Mouse (Mus musculus) embryonic fibroblast, embryonic 13.5 days (primary cell): ENCODE measurements around the gene Tmem150c. TPM values are rescaled to one million over a fixed set of nuclear protein-coding genes. Genes with fewer than 3 reads are reported as not detected.

Experiments used
- H3K27ac ChIP-seq: 2 replicates; pipeline ENCODE4 v1.5.1; 2012; ENCODE audit warnings: low read length, control low read depth, inconsistent platforms; ENCODE audit not compliant: insufficient read depth
- H3K4me1 ChIP-seq: 2 replicates; pipeline ENCODE4 v1.6.1; 2011; ENCODE audit warnings: low read length; ENCODE audit not compliant: control insufficient read depth, insufficient read depth
- H3K4me3 ChIP-seq: 2 replicates; pipeline ENCODE4 v1.5.1; 2011; ENCODE audit warnings: mild to moderate bottlenecking, control low read depth, low read length; ENCODE audit not compliant: insufficient read depth
- CTCF ChIP-seq: IDR thresholded peaks from 2 replicates; pipeline ENCODE4 v1.5.1; 2011; ENCODE audit warnings: mild to moderate bottlenecking, control low read depth, low read length, moderate library complexity, borderline replicate concordance; ENCODE audit not compliant: insufficient read depth
- POLR2A ChIP-seq: IDR thresholded peaks from 2 replicates; pipeline ENCODE4 v1.6.1; 2011; ENCODE audit warnings: low read depth, mild to moderate bottlenecking, control low read depth, low read length, moderate library complexity
- polyA plus RNA-seq: library from polyadenylated mRNA; stranded (reverse); fragments of >200 nt; gene quantifications from 2 replicates; pipeline ENCODE4 v1.2.4, GENCODE M21; 2011; ENCODE audit warnings: low read depth; ENCODE audit not compliant: missing spikeins, insufficient read length

The Tmem150c gene
- polyA plus RNA-seq, 1 experiment, result not detected

DNA sequence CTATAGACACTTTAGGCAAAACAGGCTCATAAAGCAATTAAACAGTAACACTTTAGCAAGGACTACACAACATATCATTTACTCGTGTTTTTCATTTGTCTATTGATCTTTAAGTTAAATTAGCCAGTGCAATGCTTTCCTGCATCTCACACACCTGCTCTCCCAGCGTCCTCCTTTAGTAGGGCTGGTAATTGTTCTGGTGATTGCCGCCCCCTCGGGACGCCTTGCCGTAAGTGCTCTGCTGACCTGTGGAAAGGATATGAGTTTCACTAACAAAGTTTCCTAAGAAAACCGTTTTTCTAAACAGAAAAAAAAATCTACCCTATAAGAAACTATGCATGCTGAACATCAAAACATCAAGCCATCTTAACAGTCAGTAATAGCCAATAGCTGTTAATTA is 123.7 kb downstream of the Tmem150c start:
- Histone ChIP-seq H3K27ac (no peak overlapping the region), H3K4me1 (peaks cover 7% of the 10 kb centered on the region; the same call in 1 of the 2 replicates), H3K4me3 (peak overlapping the region; percentile 47)
- no peak for TF ChIP-seq CTCF
- no peak for TF ChIP-seq POLR2A

DNA sequence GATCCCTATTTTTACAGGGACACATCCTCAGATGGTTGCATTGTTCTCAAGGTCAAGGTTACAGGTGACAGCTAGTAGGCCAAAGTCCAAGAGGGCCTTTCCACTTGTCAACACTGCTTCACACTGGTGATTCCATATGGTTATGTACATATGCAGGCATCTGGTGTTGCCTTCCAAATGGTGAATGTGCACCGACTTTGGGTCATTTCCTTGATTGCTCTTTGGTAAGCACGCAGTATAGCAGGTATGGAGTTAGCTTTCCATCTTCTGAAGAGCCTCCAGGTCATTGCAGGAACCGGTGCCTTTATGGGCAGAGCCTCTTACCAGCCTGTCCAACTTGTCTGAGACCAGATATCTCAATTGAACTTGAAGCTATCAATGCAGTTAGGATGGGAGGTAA is 127.0 kb downstream of the Tmem150c start:
- Histone ChIP-seq H3K4me3 (no peak overlapping the region), H3K27ac (no peak overlapping the region), H3K4me1 (peaks cover 7% of the 10 kb centered on the region; the same call in 1 of the 2 replicates)
- TF ChIP-seq CTCF (no peak), POLR2A (peak; percentile 24; the same call in 1 of the 2 replicates)

DNA sequence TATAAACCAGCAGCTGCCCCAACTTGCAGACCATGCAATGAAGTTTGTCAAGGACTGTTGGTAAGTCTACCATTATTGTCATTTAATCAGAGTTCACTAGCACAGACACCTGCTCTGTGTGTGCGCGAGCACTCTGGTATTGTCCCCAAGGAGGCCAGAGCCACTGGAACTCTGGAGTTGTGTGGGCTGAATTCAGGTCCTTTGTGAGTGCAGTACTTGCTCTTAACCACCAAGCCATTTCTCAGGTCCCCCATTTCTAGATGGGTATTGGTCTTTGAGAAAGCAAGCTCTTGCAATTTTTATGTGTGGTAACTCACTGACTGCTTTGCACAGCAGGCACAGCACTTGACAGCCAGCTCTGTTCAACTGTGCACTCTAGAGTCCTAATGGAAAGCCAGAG is 127.5 kb downstream of the Tmem150c start:
- TF ChIP-seq POLR2A (no peak), CTCF (no peak)
- H3K4me3 ChIP-seq, result no peak overlapping the region
- H3K27ac ChIP-seq, result no peak overlapping the region
- peaks cover 7% of the 10 kb centered on the region; the same call in 1 of the 2 replicates for H3K4me1 ChIP-seq

DNA sequence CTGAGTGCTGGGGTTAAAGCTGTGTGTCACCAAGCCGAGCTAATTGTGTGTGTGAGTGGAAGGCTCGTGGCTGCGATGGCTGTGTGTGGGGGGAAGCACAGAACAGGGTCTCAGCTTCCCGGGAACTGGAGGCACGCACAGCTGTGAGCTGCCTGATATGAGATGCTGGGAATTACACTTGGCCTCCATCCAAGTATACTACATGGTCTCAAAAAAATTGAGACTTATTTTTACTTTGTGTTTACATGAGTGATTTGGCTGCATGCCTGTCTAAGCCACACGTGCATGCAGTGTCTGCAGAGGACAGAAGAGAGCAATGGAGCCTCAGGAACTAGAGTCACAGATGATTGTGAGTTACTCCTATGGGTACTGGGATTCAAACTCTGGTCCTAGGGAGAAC is 129.5 kb downstream of the Tmem150c start:
- no peak for TF ChIP-seq CTCF
- TF ChIP-seq POLR2A, result no peak
- H3K27ac ChIP-seq, result no peak overlapping the region
- H3K4me3 ChIP-seq, result no peak overlapping the region
- peaks cover 5% of the 10 kb centered on the region; the same call in 1 of the 2 replicates for H3K4me1 ChIP-seq

Other genes with a start within 250 kb of the Tmem150c start
- gene Hnrnpd, start 180.9 kb downstream of the Tmem150c start, polyA plus RNA-seq, result 295 and 380 TPM in 2 replicates
- 2.4 and 2.5 TPM in 2 replicates for gene 4930524J08Rik, start 180.7 kb downstream of the Tmem150c start, polyA plus RNA-seq
- 155 and 231 TPM in 2 replicates for gene Hnrnpdl, start 120.1 kb downstream of the Tmem150c start, polyA plus RNA-seq
- 20.1 and 23.7 TPM in 2 replicates for gene Enoph1, start 119.8 kb downstream of the Tmem150c start, polyA plus RNA-seq